Mouse (Mus musculus): ENCODE results near the gene Shroom1.

Shroom1 gene

DNA sequence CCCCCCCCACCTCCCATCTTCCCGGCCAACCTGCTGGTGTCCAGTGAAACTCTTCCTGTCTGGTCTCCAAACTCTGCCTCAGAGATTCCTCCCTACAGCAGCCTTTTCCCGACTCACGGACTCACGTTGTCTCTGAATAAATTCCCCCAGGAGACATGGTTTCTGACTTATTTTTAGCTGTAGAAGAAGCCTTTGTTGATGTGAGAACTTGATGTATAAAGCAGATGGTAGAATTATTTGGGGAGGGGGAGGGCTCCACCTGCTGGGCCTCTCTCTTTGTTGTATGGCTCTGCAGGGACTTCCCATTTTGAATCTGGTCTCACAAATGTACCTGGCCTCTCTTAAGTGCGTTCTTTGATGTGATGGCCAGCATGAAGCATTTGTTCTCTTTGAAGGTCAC, 53.3 kb downstream of the Shroom1 start:
- DNase-seq (ENCODE audit: low spot score) = no peak

DNA sequence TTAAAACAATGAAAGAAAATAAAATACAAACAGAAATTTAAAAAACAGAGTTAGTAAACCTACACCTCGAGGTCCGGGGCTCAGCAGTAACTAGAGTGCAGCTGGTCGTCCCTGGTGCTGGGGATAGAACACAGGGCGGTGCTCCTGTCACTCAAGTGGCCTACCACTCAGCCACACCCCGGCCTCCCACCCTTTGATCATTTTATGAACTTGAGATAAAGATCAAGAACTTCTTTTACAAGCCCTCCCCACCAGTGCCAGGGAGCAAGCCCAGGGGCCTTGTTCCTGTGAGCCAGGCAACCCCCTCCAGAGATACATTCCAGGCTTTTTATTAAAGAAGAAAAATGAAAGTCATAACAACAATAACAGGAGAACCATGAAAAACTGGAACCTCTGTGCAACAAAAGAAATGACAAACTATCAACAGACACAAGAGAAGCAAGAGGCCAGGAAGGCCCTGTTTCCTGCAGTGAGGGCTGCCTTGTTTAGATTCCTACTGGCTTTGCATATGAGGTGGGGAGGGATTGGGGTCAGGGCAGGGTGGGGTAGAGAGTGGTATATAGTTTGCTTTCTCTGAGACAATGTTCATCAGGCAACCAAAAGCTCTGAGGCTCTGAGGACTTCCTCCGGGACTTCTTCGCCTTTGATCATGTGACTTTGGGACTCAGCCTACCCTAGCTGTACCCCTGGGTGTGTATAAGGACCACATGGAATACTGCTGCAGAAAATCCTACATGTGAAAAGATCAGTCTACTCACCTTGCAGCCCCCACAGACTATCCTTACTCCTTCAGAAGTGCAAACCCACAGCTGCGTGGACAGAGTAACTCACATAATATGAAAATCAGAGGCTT, 60.0 kb downstream of the Shroom1 start:
- DNase-seq (ENCODE audit: low spot score) = no peak

All from ovary, postnatal 36 days (tissue).